Mouse (Mus musculus) cortical plate, adult 2 months (tissue): ENCODE results near the gene Ttll1.

Source experiments
- CTCF ChIP-seq: fragments of 200-500 bp; IDR thresholded peaks from 2 replicates; pipeline ENCODE4 v1.5.1; 2011; ENCODE audit warnings: mild to moderate bottlenecking, control low read depth, low read length; ENCODE audit not compliant: insufficient read depth; ENCODE audit errors: extremely low read depth
- POLR2A ChIP-seq: fragments of 200-500 bp; IDR thresholded peaks from 2 replicates; pipeline ENCODE4 v1.6.1; 2011; ENCODE audit warnings: mild to moderate bottlenecking, low read length, control low read depth; ENCODE audit not compliant: insufficient read depth; ENCODE audit errors: extremely low read depth

GRCm38 (mm10) chr15:83464083-83464904 lies 46.4 kb downstream of the Ttll1 start, which contains the start of gene Pacsin2:
- TF ChIP-seq CTCF (no peak), POLR2A (0 out of 2 replicates have a peak, but pooled peaks have one; percentile 1)
